Mouse (Mus musculus): ENCODE measurements at regions not wholly inside any gene's neighbourhood (a gene's known extent, or its start where the extent isn't known, plus 50 kb on each side); places are given as distances from the start of the nearest gene placed in this dataset.

GRCm38 (mm10) chr13:94707371-94708280 lies 81.1 kb upstream of the Tbca start:
- no peak for ATAC-seq (replicated peaks; ENCODE audit: low read depth, poor library complexity, severe bottlenecking)

GRCm38 (mm10) chr13:94708786-94709185 lies 79.9 kb upstream of the Tbca start:
- no peak for ATAC-seq (replicated peaks; ENCODE audit: low read depth, poor library complexity, severe bottlenecking)

- ATAC-seq (replicated peaks; ENCODE audit: low read depth, poor library complexity, severe bottlenecking), result peak; percentile 34; the same call in 1 of the 2 replicates
Measured at GRCm38 (mm10) chr13:94709691-94710573, 78.8 kb upstream of the Tbca start.

- ATAC-seq (replicated peaks; ENCODE audit: low read depth, poor library complexity, severe bottlenecking), result no peak
Measured at GRCm38 (mm10) chr13:94710574-94711172, 78.0 kb upstream of the Tbca start.

- ATAC-seq (replicated peaks; ENCODE audit: low read depth, poor library complexity, severe bottlenecking), result peak; percentile 67
Measured at GRCm38 (mm10) chr13:94713451-94713850, 75.3 kb upstream of the Tbca start.

GRCm38 (mm10) chr13:94721625-94722024 lies 67.1 kb upstream of the Tbca start:
- ATAC-seq (replicated peaks; ENCODE audit: low read depth, poor library complexity, severe bottlenecking), result no peak
